Mouse (Mus musculus): ENCODE data around the gene Plekha4. TPM values are rescaled to one million over a fixed set of nuclear protein-coding genes. Genes with fewer than 3 reads are reported as not detected.

Plekha4 gene
- total and polyA plus RNA-seq, 3 experiments = 2.9 to 6.7 (median 3.2) TPM

GRCm38 (mm10) chr7:45550821-45551511, 24.8 kb downstream of the Plekha4 start:
- Histone ChIP-seq H3K4me1 (ENCODE audit: control insufficient read depth, insufficient read depth, low read length) (no peaks in the 10 kb centered on the region), H3K9ac (ENCODE audit: low read depth, low read length) (no peak overlapping the region), H3K4me3 (no peak overlapping the region), H3K36me3 (ENCODE audit: control insufficient read depth, insufficient read depth, low read length) (no peaks in the 10 kb centered on the region), H3K27me3 (ENCODE audit: control insufficient read depth, insufficient read depth, low read length) (no peaks in the 10 kb centered on the region), H3K27ac (no peak overlapping the region), H3K79me2 (replicated peaks; ENCODE audit: control insufficient read depth, insufficient read depth, low read length) (no peaks in the 10 kb centered on the region)
- no peak for DNase-seq
- 72% methylated on average over 11 of the region's 11 CpGs for WGBS
- intact Hi-C loops (cut with DNase I) = loop anchor here (10.0 kb wide), 1 partner anchor 134 kb away; the partner anchor contains the start of gene Ntn5
- TF ChIP-seq EP300 (IDR thresholded peaks at IDR 0.05; ENCODE audit: insufficient read depth, low read depth, low read length) (no peak), CTCF (IDR thresholded peaks at IDR 0.05) (no peak), POLR2A (IDR thresholded peaks at IDR 0.05; ENCODE audit: insufficient read depth, low read depth, low read length) (no peak)

DNA sequence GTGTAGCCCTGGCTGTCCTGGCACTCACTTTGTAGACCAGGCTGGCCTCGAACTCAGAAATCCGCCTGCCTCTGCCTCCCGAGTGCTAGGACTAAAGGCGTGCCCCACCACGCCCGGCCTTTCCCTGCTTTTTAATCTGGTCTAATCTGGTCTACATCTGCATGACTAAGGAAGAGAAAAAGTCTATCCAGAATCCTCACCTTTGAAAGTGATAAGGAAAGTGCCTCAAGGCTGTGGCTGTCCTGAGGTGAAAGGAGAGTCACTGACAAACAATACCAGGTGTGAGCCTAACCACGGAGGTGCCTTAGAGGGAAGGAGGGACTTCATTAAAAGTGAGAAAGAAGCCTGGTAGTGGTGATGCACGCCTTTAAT, 25.4 kb downstream of the Plekha4 start:
- Histone ChIP-seq H3K27me3 (ENCODE audit: control insufficient read depth, insufficient read depth, low read length) (no peaks in the 10 kb centered on the region), H3K36me3 (ENCODE audit: control insufficient read depth, insufficient read depth, low read length) (no peaks in the 10 kb centered on the region), H3K27ac (no peak overlapping the region), H3K79me2 (replicated peaks; ENCODE audit: control insufficient read depth, insufficient read depth, low read length) (no peaks in the 10 kb centered on the region), H3K4me3 (no peak overlapping the region), H3K9ac (ENCODE audit: low read depth, low read length) (no peak overlapping the region), H3K4me1 (ENCODE audit: control insufficient read depth, insufficient read depth, low read length) (no peaks in the 10 kb centered on the region)
- WGBS = 82% methylated on average over 8 of the region's 8 CpGs
- TF ChIP-seq CTCF (IDR thresholded peaks at IDR 0.05) (no peak), EP300 (IDR thresholded peaks at IDR 0.05; ENCODE audit: insufficient read depth, low read depth, low read length) (no peak), POLR2A (IDR thresholded peaks at IDR 0.05; ENCODE audit: insufficient read depth, low read depth, low read length) (no peak)
- no peak for DNase-seq
- intact Hi-C loops (cut with DNase I) = loop anchor here (10.0 kb wide), 1 partner anchor 133 kb away; the partner anchor contains the start of gene Ntn5

- Histone ChIP-seq H3K9ac (ENCODE audit: low read depth, low read length) (no peak overlapping the region), H3K79me2 (replicated peaks; ENCODE audit: control insufficient read depth, insufficient read depth, low read length) (no peaks in the 10 kb centered on the region), H3K4me1 (ENCODE audit: control insufficient read depth, insufficient read depth, low read length) (no peaks in the 10 kb centered on the region), H3K4me3 (no peak overlapping the region), H3K27ac (no peak overlapping the region), H3K27me3 (ENCODE audit: control insufficient read depth, insufficient read depth, low read length) (no peaks in the 10 kb centered on the region), H3K36me3 (ENCODE audit: control insufficient read depth, insufficient read depth, low read length) (no peaks in the 10 kb centered on the region)
- 66% methylated on average over 8 of the region's 8 CpGs for WGBS
- no peak for DNase-seq
- intact Hi-C loops (cut with DNase I) = loop anchor here (10.0 kb wide), 1 partner anchor 131 kb away; the partner anchor contains the start of gene Ntn5
- TF ChIP-seq POLR2A (IDR thresholded peaks at IDR 0.05; ENCODE audit: insufficient read depth, low read depth, low read length) (no peak), CTCF (IDR thresholded peaks at IDR 0.05) (no peak), EP300 (IDR thresholded peaks at IDR 0.05; ENCODE audit: insufficient read depth, low read depth, low read length) (no peak)
Measured at GRCm38 (mm10) chr7:45553519-45553918, 27.4 kb downstream of the Plekha4 start.

GRCm38 (mm10) chr7:45553990-45554389, 27.9 kb downstream of the Plekha4 start:
- Histone ChIP-seq H3K27me3 (ENCODE audit: control insufficient read depth, insufficient read depth, low read length) (no peaks in the 10 kb centered on the region), H3K4me1 (ENCODE audit: control insufficient read depth, insufficient read depth, low read length) (no peaks in the 10 kb centered on the region), H3K9ac (ENCODE audit: low read depth, low read length) (no peak overlapping the region), H3K4me3 (no peak overlapping the region), H3K36me3 (ENCODE audit: control insufficient read depth, insufficient read depth, low read length) (no peaks in the 10 kb centered on the region), H3K27ac (no peak overlapping the region), H3K79me2 (replicated peaks; ENCODE audit: control insufficient read depth, insufficient read depth, low read length) (no peaks in the 10 kb centered on the region)
- WGBS = 83% methylated on average over 2 of the region's 2 CpGs
- TF ChIP-seq EP300 (IDR thresholded peaks at IDR 0.05; ENCODE audit: insufficient read depth, low read depth, low read length) (no peak), CTCF (IDR thresholded peaks at IDR 0.05) (no peak), POLR2A (IDR thresholded peaks at IDR 0.05; ENCODE audit: insufficient read depth, low read depth, low read length) (no peak)
- DNase-seq = no peak
- intact Hi-C loops (cut with DNase I) = loop anchor here (2.0 to 10.0 kb wide), 2 partner anchors 35 to 131 kb away; partner anchors contain the start of gene Ntn5

GRCm38 (mm10) chr7:45554744-45555143, 28.6 kb downstream of the Plekha4 start, which contains the start of gene Hsd17b14:
Hsd17b14 (plus strand) TSS chr7:45554893.
- H3K27me3 ChIP-seq (ENCODE audit: control insufficient read depth, insufficient read depth, low read length) = no peaks in the 10 kb centered on the region
- no peak within 1 kb of the TSS for H3K9ac ChIP-seq (ENCODE audit: low read depth, low read length)
- H3K4me1 ChIP-seq (ENCODE audit: control insufficient read depth, insufficient read depth, low read length) = no peaks in the 10 kb centered on the region
- intact Hi-C loops (cut with DNase I) = loop anchor here (1.0 to 10.0 kb wide), 3 partner anchors 34 to 130 kb away; partner anchors contain the start of gene Ntn5
- H3K4me3 ChIP-seq = no peak within 1 kb of the TSS
- TF ChIP-seq EP300 (IDR thresholded peaks at IDR 0.05; ENCODE audit: insufficient read depth, low read depth, low read length) (no peak), POLR2A (IDR thresholded peaks at IDR 0.05; ENCODE audit: insufficient read depth, low read depth, low read length) (no peak), CTCF (IDR thresholded peaks at IDR 0.05) (no peak)
- no peak within 1 kb of the TSS for H3K27ac ChIP-seq
- H3K79me2 ChIP-seq (replicated peaks; ENCODE audit: control insufficient read depth, insufficient read depth, low read length) = no peaks in the 10 kb centered on the region
- 51% methylated on average over 8 of the region's 8 CpGs for WGBS
- DNase-seq = no peak
- H3K36me3 ChIP-seq (ENCODE audit: control insufficient read depth, insufficient read depth, low read length) = no peaks in the 10 kb centered on the region

GRCm38 (mm10) chr7:45555787-45556186, 29.7 kb downstream of the Plekha4 start:
- peak; percentile 47; the same call in 1 of the 2 replicates for TF ChIP-seq EP300 (IDR thresholded peaks at IDR 0.05; ENCODE audit: insufficient read depth, low read depth, low read length)
- TF ChIP-seq CTCF (IDR thresholded peaks at IDR 0.05) = peak; percentile 95
- no peak for TF ChIP-seq POLR2A (IDR thresholded peaks at IDR 0.05; ENCODE audit: insufficient read depth, low read depth, low read length)
- Histone ChIP-seq H3K4me3 (no peak overlapping the region), H3K79me2 (replicated peaks; ENCODE audit: control insufficient read depth, insufficient read depth, low read length) (no peaks in the 10 kb centered on the region), H3K27me3 (ENCODE audit: control insufficient read depth, insufficient read depth, low read length) (no peaks in the 10 kb centered on the region), H3K27ac (no peak overlapping the region), H3K4me1 (ENCODE audit: control insufficient read depth, insufficient read depth, low read length) (no peaks in the 10 kb centered on the region), H3K36me3 (ENCODE audit: control insufficient read depth, insufficient read depth, low read length) (no peaks in the 10 kb centered on the region), H3K9ac (ENCODE audit: low read depth, low read length) (no peak overlapping the region)
- intact Hi-C loops (cut with DNase I) = loop anchor here (1.0 to 10.0 kb wide), 3 partner anchors 33 to 129 kb away; partner anchors contain the start of gene Ntn5
- WGBS = 13% methylated on average over 8 of the region's 8 CpGs
- peak; percentile 80 to 81 for DNase-seq

Data from heart, adult 2 months (tissue).